Mouse (Mus musculus): Measurements from ENCODE around the gene Pde2a. TPM values are rescaled to one million over a fixed set of nuclear protein-coding genes. Genes with fewer than 3 reads are reported as not detected.
A peak's percentile ranks its signal among the peaks of the same experiment; 100 is the strongest.

Gene Pde2a
- total and polyA plus RNA-seq, 3 experiments, result 0.11 to 0.62 TPM; not detected in 1

- Histone ChIP-seq H3K4me3 (ENCODE audit: control insufficient read depth in 1 of 2, insufficient read depth in 1 of 2, low read depth in 2 of 2, low read length in 2 of 2) (no peak overlapping the region), H3K4me1 (ENCODE audit: control insufficient read depth in 1 of 2, insufficient read depth in 2 of 2, low read length in 2 of 2) (no peaks in the 10 kb centered on the region), H3K9ac (ENCODE audit: control insufficient read depth, low read depth, low read length, poor library complexity, severe bottlenecking) (no peak overlapping the region), H3K27ac (ENCODE audit: control insufficient read depth, low read depth, low read length) (no peak overlapping the region), H3K27me3 (ENCODE audit: control insufficient read depth in 1 of 2, insufficient read depth in 2 of 2, low read length in 2 of 2) (peaks cover 4 to 8% of the 10 kb centered on the region in 2 experiments; a peak in 3 of 4 replicates), H3K9me3 (replicated peaks; ENCODE audit: insufficient read depth, low read length) (no peaks in the 10 kb centered on the region), H3K79me2 (ENCODE audit: control insufficient read depth, insufficient read depth, low read length, poor library complexity) (no peaks in the 10 kb centered on the region), H3K36me3 (ENCODE audit: control insufficient read depth in 1 of 2, insufficient read depth in 2 of 2, low read length in 2 of 2) (no peaks in the 10 kb centered on the region)
- no peak for TF ChIP-seq MAX (IDR thresholded peaks at IDR 0.05; ENCODE audit: low read length)
- no peak for TF ChIP-seq USF1 (IDR thresholded peaks at IDR 0.05; ENCODE audit: low read depth, low read length)
- no peak for TF ChIP-seq RAD21 (IDR thresholded peaks at IDR 0.05; ENCODE audit: low read depth, low read length)
- TF ChIP-seq TBP (IDR thresholded peaks at IDR 0.05; ENCODE audit: low read depth, low read length), result no peak
- TF ChIP-seq SIN3A (IDR thresholded peaks at IDR 0.05; ENCODE audit: low read length), result peak; percentile 29; the same call in 1 of the 2 replicates
- no peak for TF ChIP-seq NRF1 (IDR thresholded peaks at IDR 0.05; ENCODE audit: insufficient read depth, low read depth, low read length, poor library complexity, severe bottlenecking)
- TF ChIP-seq MEF2A (IDR thresholded peaks at IDR 0.05; ENCODE audit: extremely low read depth, insufficient replicate concordance, low read depth, low read length, poor library complexity, severe bottlenecking), result no peak
- DNase-seq (ENCODE audit: low read depth, low spot score), result peak; percentile 55
Measured at GRCm38 (mm10) chr7:101437876-101438275, 16.4 kb downstream of the Pde2a start.

GRCm38 (mm10) chr7:101443093-101443492, 21.6 kb downstream of the Pde2a start:
- no peaks in the 10 kb centered on the region for H3K4me1 ChIP-seq (ENCODE audit: control insufficient read depth in 1 of 2, insufficient read depth in 2 of 2, low read length in 2 of 2)
- no peak overlapping the region for H3K9ac ChIP-seq (ENCODE audit: control insufficient read depth, low read depth, low read length, poor library complexity, severe bottlenecking)
- no peak overlapping the region for H3K27ac ChIP-seq (ENCODE audit: control insufficient read depth, low read depth, low read length)
- DNase-seq (ENCODE audit: low read depth, low spot score), result no peak
- no peaks in the 10 kb centered on the region for H3K9me3 ChIP-seq (replicated peaks; ENCODE audit: insufficient read depth, low read length)
- no peaks in the 10 kb centered on the region for H3K79me2 ChIP-seq (ENCODE audit: control insufficient read depth, insufficient read depth, low read length, poor library complexity)
- TF ChIP-seq KAT2A (conservative IDR thresholded peaks at IDR 0.05; ENCODE audit: low read depth, low read length) (no peak), RCOR1 (IDR thresholded peaks at IDR 0.05; ENCODE audit: low read depth, low read length) (no peak), ETS1 (IDR thresholded peaks at IDR 0.05; ENCODE audit: low read depth, low read length) (no peak), UBTF (IDR thresholded peaks at IDR 0.05; ENCODE audit: borderline replicate concordance, insufficient read depth, low read depth, low read length) (no peak), MXI1 (IDR thresholded peaks at IDR 0.05; ENCODE audit: low read depth, low read length) (no peak), ZC3H11A (IDR thresholded peaks at IDR 0.05; ENCODE audit: low read depth, low read length) (no peak), ZKSCAN1 (IDR thresholded peaks at IDR 0.05; ENCODE audit: low read depth, low read length) (no peak), HCFC1 (IDR thresholded peaks at IDR 0.05; ENCODE audit: low read depth, low read length) (no peak)
- H3K27me3 ChIP-seq (ENCODE audit: control insufficient read depth in 1 of 2, insufficient read depth in 2 of 2, low read length in 2 of 2), result peaks cover 5 to 8% of the 10 kb centered on the region in 2 experiments; a peak in 3 of 4 replicates
- no peaks in the 10 kb centered on the region for H3K36me3 ChIP-seq (ENCODE audit: control insufficient read depth in 1 of 2, insufficient read depth in 2 of 2, low read length in 2 of 2)
- no peak overlapping the region for H3K4me3 ChIP-seq (ENCODE audit: control insufficient read depth in 1 of 2, insufficient read depth in 1 of 2, low read depth in 2 of 2, low read length in 2 of 2)

Measured in MEL (cell line).